Mouse (Mus musculus): ENCODE data around the gene Fbxw11.
A peak's percentile ranks its signal among the peaks of the same experiment; 100 is the strongest.

Gene Fbxw11

GRCm38 (mm10) chr11:32751863-32752594 lies 109.5 kb downstream of the Fbxw11 start:
- peak in 1 of 2 experiments; percentile 12 for DNase-seq (ENCODE audit: low spot score in 2 of 2)

GRCm38 (mm10) chr11:32752595-32752885 lies 110.0 kb downstream of the Fbxw11 start:
- no peak for DNase-seq (ENCODE audit: low spot score in 2 of 2)

GRCm38 (mm10) chr11:32753358-32753757 lies 110.8 kb downstream of the Fbxw11 start:
- no peak for DNase-seq (ENCODE audit: low spot score in 2 of 2)

- no peak for DNase-seq (ENCODE audit: low spot score in 2 of 2)
Observed at GRCm38 (mm10) chr11:32762773-32763172, 120.2 kb downstream of the Fbxw11 start.

- DNase-seq (ENCODE audit: low spot score in 2 of 2), result no peak
Observed at GRCm38 (mm10) chr11:32767496-32768230, 125.1 kb downstream of the Fbxw11 start.

- no peak for DNase-seq (ENCODE audit: low spot score in 2 of 2)
Observed at GRCm38 (mm10) chr11:32768642-32769343, 126.3 kb downstream of the Fbxw11 start.

GRCm38 (mm10) chr11:32780747-32781536 lies 138.4 kb downstream of the Fbxw11 start:
- DNase-seq (ENCODE audit: low spot score in 2 of 2), result no peak

- DNase-seq (ENCODE audit: low spot score in 2 of 2), result peak in 1 of 2 experiments; percentile 40
Observed at GRCm38 (mm10) chr11:32781633-32782404, 139.3 kb downstream of the Fbxw11 start.

GRCm38 (mm10) chr11:32782724-32783123 lies 140.2 kb downstream of the Fbxw11 start:
- DNase-seq (ENCODE audit: low spot score in 2 of 2), result no peak

- no peak for DNase-seq (ENCODE audit: low spot score in 2 of 2)
Observed at GRCm38 (mm10) chr11:32785591-32786147, 143.1 kb downstream of the Fbxw11 start.

GRCm38 (mm10) chr11:32786201-32786600 lies 143.7 kb downstream of the Fbxw11 start:
- DNase-seq (ENCODE audit: low spot score in 2 of 2), result no peak

GRCm38 (mm10) chr11:32794759-32795445 lies 152.4 kb downstream of the Fbxw11 start:
- no peak for DNase-seq (ENCODE audit: low spot score in 2 of 2)
